Mouse (Mus musculus): ENCODE data around the gene Eef2.

- TF ChIP-seq CTCF (IDR thresholded peaks at IDR 0.05; ENCODE audit: low read depth) (no peak), EP300 (IDR thresholded peaks at IDR 0.05; ENCODE audit: low read depth) (no peak)
These were observed 27.7 kb downstream of the Eef2 start for GRCm38 (mm10) chr10:81204137-81204536.
